Mouse (Mus musculus) gastrocnemius, postnatal 25 days (tissue): Measurements from ENCODE around the gene Mettl6. TPM values are rescaled to one million over a fixed set of nuclear protein-coding genes. Genes with fewer than 3 reads are reported as not detected.

ENCODE experiments used
- DNase-seq: peaks from one replicate; pipeline ENCODE4 v3.0.0; 2022
- long read RNA-seq, 2 experiments: library from polyadenylated mRNA; stranded (forward); transcript quantifications; one replicate each; pipeline ENCODE4 v2.0.0; 2021
- total RNA-seq, 2 experiments: library from RNA; stranded (reverse); gene quantifications; 1 replicate in 1 of 2; 2 replicates in 1 of 2; pipeline ENCODE4 v1.2.3; 2021

Mettl6 gene
- total RNA-seq, result 1 to 10 TPM; 6.9 to 9.8 TPM
- long read RNA-seq, experiment 1, partial matches to known transcripts, result 0 of 11 reads
- long read RNA-seq, experiment 1, other reads (novel, unspliced or antisense), result 7 of 11 reads
- long read RNA-seq, experiment 2, partial matches to known transcripts, result 1 of 10 reads
- long read RNA-seq, experiment 2, other reads (novel, unspliced or antisense), result 4 of 10 reads

DNA sequence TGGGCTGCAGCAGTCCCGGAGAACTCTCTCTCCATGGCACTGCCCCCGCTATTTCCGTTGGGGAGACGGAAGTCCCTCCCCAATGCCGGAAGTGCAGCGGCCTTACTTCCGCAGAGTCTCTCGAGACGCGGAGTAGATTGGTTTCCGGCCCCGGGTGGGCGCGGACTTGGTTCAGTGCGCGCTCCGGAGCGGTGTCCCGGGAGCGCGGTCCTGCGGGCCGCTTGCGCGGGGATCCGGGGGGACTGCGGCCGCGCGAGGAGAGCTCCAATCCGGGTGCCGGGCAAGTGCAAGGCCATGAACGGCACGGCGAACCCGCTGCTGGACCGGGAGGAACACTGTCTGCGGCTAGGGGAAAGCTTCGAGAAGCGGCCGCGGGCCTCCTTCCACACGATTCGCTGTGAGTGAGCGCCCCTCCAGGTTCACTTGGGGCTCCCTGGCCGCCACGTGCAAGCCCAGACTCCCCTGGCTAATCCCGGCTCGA lies at the start of gene Mettl6:
TSS of gene Mettl6 (minus strand) at position 66 of the 481 bp plus-strand sequence.
- DNase-seq, result peak; percentile 86

DNA sequence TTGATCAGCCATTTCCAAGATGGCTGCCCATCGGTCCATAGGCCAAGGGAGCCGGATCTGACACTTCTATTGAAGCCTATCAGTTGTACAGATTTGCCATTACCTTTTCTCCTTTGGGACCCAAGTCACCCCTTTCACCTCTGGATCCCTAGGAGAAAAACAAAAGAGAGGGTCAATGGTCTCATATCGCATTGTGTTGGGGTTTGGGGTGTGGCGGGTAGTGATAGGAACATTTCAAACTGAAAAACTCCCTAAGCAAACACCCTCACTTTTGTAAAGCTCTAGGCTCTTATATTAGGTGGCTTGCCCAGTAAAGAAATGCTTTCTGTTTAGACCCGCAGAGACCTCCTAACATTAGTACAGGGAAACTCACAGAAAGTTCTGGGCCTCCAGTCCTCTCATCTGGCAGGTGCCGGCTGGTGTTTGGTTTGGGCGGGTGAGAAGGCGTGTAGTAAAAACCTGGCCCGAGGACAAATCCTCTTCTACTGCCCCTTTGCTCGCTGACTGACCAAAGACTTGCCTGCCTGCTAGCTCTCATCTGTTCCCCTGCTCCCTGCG lies 49.1 kb upstream of the Mettl6 start:
- DNase-seq, result no peak

DNA sequence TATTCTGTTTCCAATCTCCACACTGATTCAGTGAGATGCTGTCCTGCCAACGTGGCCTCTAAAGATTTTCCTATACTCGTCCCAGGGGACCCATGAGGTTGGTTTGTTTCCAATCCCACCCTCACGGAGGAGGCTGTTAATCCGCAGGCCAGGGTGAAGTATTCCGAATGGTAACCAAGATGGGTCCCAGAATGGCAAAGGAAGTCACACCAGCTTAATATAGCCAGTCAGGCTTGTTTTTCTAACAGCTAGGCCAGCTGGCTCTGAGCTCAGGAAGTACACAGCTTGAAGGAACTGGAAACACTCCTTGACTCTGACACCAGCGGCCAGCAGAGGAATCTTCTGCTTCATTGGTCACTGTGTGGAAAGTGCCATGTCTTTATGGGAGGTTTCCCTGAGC lies 42.5 kb upstream of the Mettl6 start:
- DNase-seq, result peak; percentile 63

DNA sequence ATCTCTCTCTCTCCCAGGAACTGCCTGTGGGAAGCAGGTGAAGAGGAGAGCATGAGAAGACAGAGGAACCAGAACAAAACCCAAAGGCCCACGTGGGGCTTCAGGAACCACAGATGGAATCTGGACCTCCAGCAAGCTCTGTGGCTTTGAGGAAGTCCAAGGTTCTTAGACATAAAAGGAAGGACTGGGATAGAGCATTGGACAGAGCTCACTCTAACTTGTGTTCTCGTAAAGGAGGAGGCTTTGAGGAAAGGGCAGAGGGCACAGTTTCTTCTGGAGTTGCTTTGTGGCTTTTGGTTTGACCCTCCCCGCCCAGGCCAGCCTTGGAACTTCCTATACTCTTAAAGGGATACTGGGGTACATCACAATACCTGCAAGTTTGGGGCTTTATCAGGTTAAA lies 37.8 kb upstream of the Mettl6 start:
- no peak for DNase-seq

DNA sequence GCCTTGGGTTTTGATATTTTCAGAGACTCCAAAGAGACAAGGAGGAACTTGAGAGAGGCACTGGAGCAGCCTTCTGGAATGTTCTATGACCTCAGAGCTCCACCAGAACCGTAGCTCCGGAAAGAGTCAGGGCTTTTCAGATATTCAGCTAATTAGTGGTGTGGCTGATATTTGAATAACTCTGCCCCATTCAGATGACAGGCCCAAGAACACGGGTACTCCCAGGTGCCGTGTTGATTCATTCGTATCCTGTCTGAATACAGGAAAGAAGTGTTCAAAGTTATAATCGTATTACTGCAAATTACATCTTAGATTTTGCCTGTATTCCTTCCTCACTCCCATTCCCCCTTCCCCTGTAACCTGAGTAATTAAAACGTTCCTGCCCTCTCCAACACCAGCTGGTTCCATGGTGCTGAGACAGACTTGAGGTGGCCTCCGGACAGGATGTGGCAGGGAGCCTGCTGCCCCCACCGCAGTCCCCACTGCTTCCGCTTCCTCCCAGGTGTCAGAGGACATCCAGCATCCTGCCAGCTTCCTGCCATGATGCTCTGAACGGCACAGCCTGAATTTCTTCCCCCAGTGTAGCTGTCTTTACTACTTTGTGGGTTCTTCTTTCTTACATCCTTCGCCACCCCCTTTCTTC lies 36.8 kb upstream of the Mettl6 start:
- peak; percentile 32 for DNase-seq

- DNase-seq, result no peak
These were observed 36.0 kb upstream of the Mettl6 start for GRCm38 (mm10) chr14:31530847-31531246.

GRCm38 (mm10) chr14:31525040-31525810 lies 30.4 kb upstream of the Mettl6 start:
- no peak for DNase-seq

GRCm38 (mm10) chr14:31521318-31521717 lies 26.5 kb upstream of the Mettl6 start:
- DNase-seq, result no peak

- DNase-seq, result no peak
These were observed 24.3 kb upstream of the Mettl6 start for GRCm38 (mm10) chr14:31519165-31519564.

DNA sequence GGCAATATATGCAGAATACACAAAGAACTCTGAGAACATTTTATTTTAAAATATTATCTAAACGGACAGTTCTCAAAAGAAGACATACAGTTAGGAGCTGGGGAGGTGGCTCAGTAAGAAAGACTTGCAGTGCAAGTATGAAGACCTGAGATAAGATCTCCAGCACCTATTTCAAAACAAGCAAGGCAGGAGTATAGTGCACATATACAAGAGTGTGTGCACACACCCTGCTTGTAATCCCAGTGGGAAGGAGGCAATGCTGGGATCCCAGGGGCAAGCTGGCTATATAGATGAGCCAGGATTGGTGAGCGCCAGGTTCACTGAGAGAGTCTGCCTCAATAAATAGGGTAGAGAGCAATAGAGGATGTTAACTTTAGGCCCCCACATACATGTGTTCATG lies 21.1 kb upstream of the Mettl6 start:
- no peak for DNase-seq

DNA sequence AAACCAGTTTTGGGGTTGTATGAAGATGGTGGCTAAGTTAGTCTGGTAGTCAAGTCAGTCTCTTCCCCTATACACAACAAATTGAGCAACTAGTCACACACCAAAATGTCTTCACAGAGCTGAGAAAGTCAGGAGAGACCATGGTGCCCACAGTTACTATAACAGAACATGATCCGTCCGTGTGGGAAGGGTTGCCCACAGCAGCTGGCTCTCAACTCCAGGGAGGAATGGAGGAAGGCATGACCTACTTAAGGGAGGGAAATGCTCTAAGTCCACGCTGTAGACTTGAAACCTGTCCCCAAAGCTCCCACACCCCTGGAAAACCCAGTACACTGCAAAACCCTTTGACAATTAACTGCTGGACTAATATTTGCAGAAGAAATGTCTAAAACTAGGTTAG lies 15.5 kb upstream of the Mettl6 start:
- DNase-seq, result no peak

GRCm38 (mm10) chr14:31509911-31510310 lies 15.1 kb upstream of the Mettl6 start:
- no peak for DNase-seq

DNA sequence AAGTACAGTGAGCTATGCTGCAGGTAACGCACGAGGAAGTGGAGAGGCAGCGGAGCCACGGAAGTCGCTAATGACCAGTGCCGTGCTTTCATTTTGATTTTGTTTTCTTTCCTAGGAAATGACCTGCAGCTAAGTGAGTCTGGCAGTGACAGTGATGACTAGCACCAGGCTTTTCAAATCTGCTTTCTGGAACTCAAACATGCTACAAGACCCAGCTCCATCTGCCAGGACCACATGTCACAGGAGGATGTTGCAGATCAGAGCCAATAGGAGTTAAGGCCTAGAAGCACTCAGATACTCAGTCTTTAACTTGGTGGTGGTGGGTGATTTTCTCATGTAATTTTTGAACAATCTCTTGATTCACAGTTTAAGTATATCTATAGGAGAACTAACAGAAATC lies 11.6 kb upstream of the Mettl6 start:
- no peak for DNase-seq

GRCm38 (mm10) chr14:31503406-31503805 lies 8.6 kb upstream of the Mettl6 start:
- peak; percentile 78 for DNase-seq

DNA sequence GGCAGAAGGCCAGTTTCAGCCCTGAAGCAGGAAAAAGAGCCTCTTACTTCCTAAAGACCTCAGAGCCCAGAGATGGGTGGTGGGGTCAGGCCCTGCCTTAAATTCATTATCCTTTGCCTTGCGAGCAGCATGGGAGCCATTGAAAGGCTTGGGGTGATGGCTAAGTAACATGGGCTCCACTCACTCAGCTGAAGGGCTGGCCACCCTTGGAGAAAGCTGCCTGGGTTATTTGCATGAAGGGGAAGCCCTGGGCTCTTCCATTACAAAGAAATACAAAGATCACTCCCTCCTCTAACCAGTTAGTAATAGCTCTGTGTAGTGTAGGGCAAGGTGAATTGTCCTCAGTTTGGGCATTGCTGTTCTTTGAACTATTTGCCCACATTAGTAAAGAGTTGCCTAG lies 4.7 kb upstream of the Mettl6 start:
- DNase-seq, result no peak

GRCm38 (mm10) chr14:31496241-31496646 lies 1.4 kb upstream of the Mettl6 start:
- no peak for DNase-seq

- no peak for DNase-seq
These were observed 698 bp upstream of the Mettl6 start for GRCm38 (mm10) chr14:31495538-31495937.

DNA sequence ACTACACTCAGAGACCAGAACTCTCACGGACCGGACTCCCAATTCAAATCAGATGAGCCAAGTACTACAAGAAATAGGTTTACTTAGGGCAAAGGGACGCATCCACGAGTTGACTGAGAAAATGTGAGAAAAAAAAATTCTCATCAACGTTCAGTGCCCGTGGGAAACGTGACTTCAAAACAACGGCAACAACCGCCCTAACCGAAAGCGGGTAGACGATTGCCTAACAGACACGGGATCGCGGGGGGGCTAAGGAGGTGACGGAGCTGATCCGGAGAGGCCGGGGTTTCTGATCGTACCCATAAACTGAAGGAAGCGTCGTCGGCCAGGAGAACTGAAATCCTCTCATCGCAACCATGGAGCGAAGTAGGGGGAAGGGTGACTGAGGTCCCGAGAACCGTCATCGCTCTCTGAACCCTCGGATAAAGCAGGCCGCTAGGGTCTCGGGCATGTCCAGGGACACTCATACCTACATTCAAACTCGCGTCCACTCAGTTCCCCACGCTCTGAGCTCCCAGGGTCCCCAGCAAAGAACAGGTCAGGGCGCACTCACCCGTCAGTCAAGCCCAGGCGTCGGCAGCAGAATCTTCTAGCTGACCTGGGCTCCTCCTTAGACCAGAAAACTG lies 378 bp downstream of the Mettl6 start, which contains the start of gene Eaf1:
TSS of gene Eaf1 (plus strand) at position 51 of the 626 bp plus-strand sequence.
- no peak for DNase-seq

DNA sequence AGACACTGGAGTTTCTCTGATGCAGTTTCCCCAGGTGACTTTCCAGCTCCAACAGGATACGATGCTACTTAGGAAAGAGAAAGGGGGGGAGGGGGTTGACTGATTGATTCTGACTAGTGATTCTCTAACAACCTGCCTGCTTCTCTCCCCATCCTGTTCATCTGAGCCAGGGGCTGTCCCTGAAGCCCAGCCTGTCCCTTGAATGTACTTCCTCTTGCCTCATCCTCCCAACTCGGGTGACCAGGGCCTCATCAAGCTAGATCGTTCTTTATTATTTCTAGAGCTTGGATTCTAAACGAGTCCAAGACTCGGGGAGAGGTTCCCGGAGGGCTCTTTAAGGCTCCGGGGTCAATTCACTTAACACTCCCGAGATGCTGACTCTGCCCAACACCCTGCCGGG lies 939 bp downstream of the Mettl6 start:
- DNase-seq, result no peak

DNA sequence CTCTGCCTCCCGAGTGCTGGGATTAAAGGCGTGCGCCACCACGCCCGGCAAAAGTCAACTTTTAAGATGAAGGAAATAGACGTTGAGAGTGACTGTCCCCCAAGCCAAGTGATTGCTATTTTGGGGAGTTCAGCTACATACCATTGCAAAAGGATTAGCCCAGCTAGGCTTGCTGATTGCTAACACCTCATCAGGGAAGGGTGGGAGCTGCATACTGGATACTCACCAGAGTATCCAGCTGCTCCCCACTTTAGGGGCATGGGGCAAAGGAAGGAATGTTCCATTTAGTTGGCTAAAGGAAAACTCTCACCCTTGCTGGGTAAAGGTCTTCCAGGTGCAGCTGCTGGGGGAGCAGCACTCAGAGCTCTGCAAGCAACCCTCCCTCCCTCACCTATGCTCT lies 6.8 kb downstream of the Mettl6 start:
- no peak for DNase-seq

DNA sequence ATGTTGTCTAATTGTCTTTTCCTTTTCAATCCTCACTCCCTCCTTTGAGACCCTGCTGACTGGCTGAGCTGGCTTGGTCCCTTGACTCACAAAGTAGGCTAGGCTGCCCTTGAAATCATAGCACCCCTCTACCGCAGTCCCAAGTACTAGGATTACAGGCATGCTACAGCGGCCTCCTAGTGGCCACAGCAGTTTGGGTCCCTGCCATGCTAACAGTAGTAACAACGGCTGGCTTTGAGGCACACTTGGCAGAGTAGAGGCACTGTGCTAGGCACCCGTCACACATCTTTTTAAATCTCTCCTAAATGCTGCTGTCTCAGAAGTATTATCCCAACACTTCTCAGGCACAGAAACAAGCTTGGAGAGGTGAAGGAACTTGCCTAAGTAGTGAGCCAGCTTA lies 8.4 kb downstream of the Mettl6 start:
- DNase-seq, result no peak

- no peak for DNase-seq
These were observed 12.4 kb downstream of the Mettl6 start for GRCm38 (mm10) chr14:31482417-31482816.
